Mouse (Mus musculus) hindbrain, embryonic 10.5 days (tissue): ENCODE data around the gene Bysl. TPM values are rescaled to one million over a fixed set of nuclear protein-coding genes. Genes with fewer than 3 reads are reported as not detected.

Source experiments
- DNase-seq: peaks from one replicate; pipeline ENCODE4 v3.0.0-alpha.2; 2017; ENCODE audit warnings: low spot score
- H3K27ac ChIP-seq: fragments of 300-500 bp; sonication (generic); 2 replicates; pipeline ENCODE4 v1.5.1; 2016; ENCODE audit warnings: mild to moderate bottlenecking, moderate library complexity
- H3K27me3 ChIP-seq: fragments of 300-500 bp; sonication (generic); 2 replicates; pipeline ENCODE4 v1.6.1; 2016; ENCODE audit warnings: mild to moderate bottlenecking; ENCODE audit not compliant: poor library complexity, insufficient read depth, severe bottlenecking
- H3K36me3 ChIP-seq: fragments of 300-500 bp; sonication (generic); 2 replicates; pipeline ENCODE4 v1.6.1; 2016; ENCODE audit warnings: mild to moderate bottlenecking, moderate library complexity
- H3K4me1 ChIP-seq: fragments of 300-500 bp; sonication (generic); replicated peaks from 2 replicates; pipeline ENCODE4 v1.6.1; 2016; ENCODE audit warnings: mild to moderate bottlenecking
- H3K4me3 ChIP-seq: fragments of 300-500 bp; sonication (generic); 2 replicates; pipeline ENCODE4 v1.5.1; 2016; ENCODE audit warnings: mild to moderate bottlenecking, moderate library complexity
- H3K9me3 ChIP-seq: fragments of 300-500 bp; sonication (generic); 2 replicates; pipeline ENCODE4 v1.6.1; 2016; ENCODE audit warnings: mild to moderate bottlenecking, moderate library complexity
- WGBS: fragments of 180-500 bp; shearing (Covaris S2); methylation state at CpG from one replicate; pipeline ENCODE4 v1.1.7; 2016; 5-methylcytosine and 5-hydroxymethylcytosine counted together
- polyA plus RNA-seq: library from polyadenylated mRNA; unstranded; fragments of >200 nt; fragmentation: Nextera tagmentation; extraction: Ambion mirVana; gene quantifications from 2 replicates; pipeline ENCODE4 v1.2.1, GENCODE M21; 2016

The Bysl gene
- polyA plus RNA-seq, 1 experiment from 2014 or later: 39.0 TPM

- Histone ChIP-seq H3K27ac (peak overlapping the region; percentile 90), H3K4me3 (peak overlapping the region; percentile 66), H3K9me3 (no peaks in the 10 kb centered on the region), H3K27me3 (no peaks in the 10 kb centered on the region), H3K36me3 (peaks cover 52% of the 10 kb centered on the region), H3K4me1 (peaks cover 50% of the 10 kb centered on the region)
- WGBS: 32% methylated on average over 6 of the region's 6 CpGs
- no peak for DNase-seq
Observed at GRCm38 (mm10) chr17:47596162-47596838, 15.0 kb downstream of the Bysl start.

GRCm38 (mm10) chr17:47595248-47596161 is 15.8 kb downstream of the Bysl start:
- H3K27ac ChIP-seq: peak overlapping the region; percentile 90
- peak overlapping the region; percentile 66 for H3K4me3 ChIP-seq
- no peaks in the 10 kb centered on the region for H3K9me3 ChIP-seq
- WGBS: under 1% methylated on average over 21 of the region's 21 CpGs
- no peaks in the 10 kb centered on the region for H3K27me3 ChIP-seq
- H3K36me3 ChIP-seq: peaks cover 44% of the 10 kb centered on the region
- peak; percentile 85 for DNase-seq
- H3K4me1 ChIP-seq: peaks cover 50% of the 10 kb centered on the region

GRCm38 (mm10) chr17:47594969-47595247 is 16.4 kb downstream of the Bysl start:
- Histone ChIP-seq H3K27ac (peak overlapping the region; percentile 90), H3K27me3 (no peaks in the 10 kb centered on the region), H3K4me3 (peak overlapping the region; percentile 66), H3K9me3 (no peaks in the 10 kb centered on the region), H3K36me3 (peaks cover 38% of the 10 kb centered on the region), H3K4me1 (peaks cover 50% of the 10 kb centered on the region)
- DNase-seq: no peak
- 1% methylated on average over 9 of the region's 9 CpGs for WGBS

DNA sequence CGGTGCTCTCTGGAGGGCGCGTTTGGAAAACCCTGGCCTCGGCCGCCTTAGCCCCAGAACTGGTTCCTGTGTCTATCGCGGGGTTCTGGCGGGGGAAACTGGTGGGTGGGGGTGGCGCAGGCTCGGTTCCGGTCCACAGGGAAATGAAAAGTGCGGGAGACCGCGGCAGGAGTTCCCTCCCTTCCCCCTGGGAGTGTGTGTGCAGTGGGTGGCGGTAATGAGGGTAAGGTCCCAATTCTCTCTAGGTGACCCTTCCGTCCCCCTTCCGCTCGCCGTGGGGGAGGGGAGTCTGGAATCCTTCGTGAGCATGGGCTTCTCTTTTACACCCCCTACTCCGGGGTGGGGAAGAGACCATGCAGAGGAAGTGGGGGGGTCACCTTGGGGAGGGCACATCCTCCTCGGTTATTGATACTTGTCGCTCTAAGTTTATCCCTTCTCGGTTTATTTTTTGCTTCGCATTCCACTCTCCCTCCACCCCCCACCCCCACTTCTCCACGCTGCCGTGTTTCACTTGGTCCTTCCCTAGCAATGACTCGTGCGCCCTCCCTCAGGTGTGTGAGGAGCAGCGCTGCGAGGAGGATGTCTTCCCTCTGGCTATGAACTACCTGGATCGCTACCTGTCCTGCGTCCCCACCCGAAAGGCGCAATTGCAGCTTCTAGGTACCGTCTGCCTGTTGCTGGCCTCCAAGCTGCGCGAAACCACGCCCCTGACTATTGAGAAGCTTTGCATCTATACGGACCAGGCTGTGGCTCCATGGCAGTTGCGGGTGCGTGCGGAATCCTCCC is 16.9 kb downstream of the Bysl start:
- no peaks in the 10 kb centered on the region for H3K27me3 ChIP-seq
- peak overlapping the region; percentile 66 for H3K4me3 ChIP-seq
- DNase-seq: peak; percentile 61
- H3K4me1 ChIP-seq: peaks cover 50% of the 10 kb centered on the region
- peaks cover 33% of the 10 kb centered on the region for H3K36me3 ChIP-seq
- peak overlapping the region; percentile 90 for H3K27ac ChIP-seq
- no peaks in the 10 kb centered on the region for H3K9me3 ChIP-seq
- WGBS: under 1% methylated on average over 43 of the region's 43 CpGs

DNA sequence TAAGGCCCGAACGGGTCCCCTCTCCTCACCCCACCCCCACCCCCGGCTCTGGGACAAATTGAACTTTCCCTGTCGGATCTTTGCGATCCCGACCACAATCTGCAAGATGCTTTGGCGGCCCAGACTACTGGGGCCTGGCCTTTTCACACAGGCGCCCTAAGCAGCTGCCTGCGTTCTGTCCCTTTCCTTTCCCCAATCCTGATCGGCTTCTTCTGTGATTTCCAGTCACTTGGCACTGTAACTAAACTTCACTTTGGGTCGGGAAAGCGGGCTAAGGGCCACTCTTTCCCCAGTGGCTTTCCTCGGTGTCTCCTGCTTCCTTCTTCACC is 17.5 kb downstream of the Bysl start:
- under 1% methylated on average over 13 of the region's 13 CpGs for WGBS
- Histone ChIP-seq H3K4me1 (peaks cover 50% of the 10 kb centered on the region), H3K36me3 (peaks cover 27% of the 10 kb centered on the region), H3K9me3 (no peaks in the 10 kb centered on the region), H3K27me3 (no peaks in the 10 kb centered on the region), H3K4me3 (peak overlapping the region; percentile 66), H3K27ac (peak overlapping the region; percentile 90)
- DNase-seq: no peak

DNA sequence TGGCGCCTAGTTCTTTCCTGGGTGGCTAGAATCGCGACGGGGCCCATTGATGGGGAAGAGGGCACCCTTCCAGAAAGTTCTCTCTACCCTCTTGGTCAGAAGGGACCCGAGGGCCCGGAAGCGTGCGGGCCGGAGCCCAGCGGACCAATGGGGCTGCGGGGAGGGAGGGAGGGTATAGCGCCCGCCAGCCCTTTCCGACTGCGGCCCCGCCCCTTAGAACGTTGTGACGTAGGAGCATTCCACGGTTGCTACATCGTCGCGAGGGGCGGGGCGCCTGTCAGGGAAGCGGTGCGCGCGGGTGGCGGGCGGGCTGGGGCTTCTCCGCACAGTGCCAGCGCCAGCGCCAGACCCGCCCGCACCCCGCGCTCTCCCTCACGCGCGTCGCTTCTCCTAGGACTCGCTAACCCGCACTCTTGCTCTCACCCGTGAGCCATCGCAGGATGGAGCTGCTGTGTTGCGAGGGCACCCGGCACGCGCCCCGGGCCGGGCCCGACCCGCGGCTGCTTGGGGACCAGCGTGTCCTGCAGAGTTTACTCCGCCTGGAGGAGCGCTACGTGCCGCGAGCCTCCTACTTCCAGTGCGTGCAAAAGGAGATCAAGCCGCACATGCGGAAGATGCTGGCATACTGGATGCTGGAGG is 18.0 kb downstream of the Bysl start:
- Histone ChIP-seq H3K4me1 (peaks cover 50% of the 10 kb centered on the region), H3K4me3 (peak overlapping the region; percentile 66), H3K9me3 (no peaks in the 10 kb centered on the region), H3K36me3 (peaks cover 23% of the 10 kb centered on the region), H3K27me3 (no peaks in the 10 kb centered on the region), H3K27ac (peak overlapping the region; percentile 90)
- under 1% methylated on average over 63 of the region's 63 CpGs for WGBS
- peak; percentile 93 for DNase-seq

- Histone ChIP-seq H3K27me3 (no peaks in the 10 kb centered on the region), H3K27ac (no peak overlapping the region), H3K36me3 (no peaks in the 10 kb centered on the region; the same call in 1 of the 2 replicates), H3K4me3 (no peak overlapping the region), H3K9me3 (no peaks in the 10 kb centered on the region), H3K4me1 (peaks cover 31% of the 10 kb centered on the region)
- DNase-seq: no peak
- WGBS: 92% methylated on average over 3 of the region's 3 CpGs
Observed at GRCm38 (mm10) chr17:47591073-47591472, 20.2 kb downstream of the Bysl start.

DNA sequence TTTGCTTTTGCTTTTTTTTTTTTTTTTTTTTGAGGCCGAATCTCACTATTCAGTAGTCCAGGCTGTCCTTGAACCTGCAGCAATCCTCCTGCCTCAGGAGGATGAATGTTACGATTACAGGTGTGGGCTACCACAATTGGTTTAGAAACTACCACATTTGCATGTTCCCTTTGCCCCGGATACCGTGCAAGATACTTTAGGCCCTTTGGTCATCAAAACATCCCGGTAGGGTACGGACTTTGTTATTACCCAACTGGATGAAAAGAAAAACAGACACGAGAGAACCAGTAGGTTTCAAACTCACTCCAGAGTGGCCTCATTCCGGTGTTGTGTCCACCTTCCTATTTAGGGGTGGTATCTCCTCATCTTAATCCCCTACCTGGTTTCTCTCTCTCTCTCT is 22.8 kb downstream of the Bysl start:
- DNase-seq: no peak
- 88% methylated on average over 8 of the region's 8 CpGs for WGBS
- no peak overlapping the region for H3K4me3 ChIP-seq
- H3K9me3 ChIP-seq: no peaks in the 10 kb centered on the region
- no peaks in the 10 kb centered on the region for H3K36me3 ChIP-seq
- H3K27ac ChIP-seq: no peak overlapping the region
- no peaks in the 10 kb centered on the region for H3K27me3 ChIP-seq
- H3K4me1 ChIP-seq: peaks cover 8% of the 10 kb centered on the region

DNA sequence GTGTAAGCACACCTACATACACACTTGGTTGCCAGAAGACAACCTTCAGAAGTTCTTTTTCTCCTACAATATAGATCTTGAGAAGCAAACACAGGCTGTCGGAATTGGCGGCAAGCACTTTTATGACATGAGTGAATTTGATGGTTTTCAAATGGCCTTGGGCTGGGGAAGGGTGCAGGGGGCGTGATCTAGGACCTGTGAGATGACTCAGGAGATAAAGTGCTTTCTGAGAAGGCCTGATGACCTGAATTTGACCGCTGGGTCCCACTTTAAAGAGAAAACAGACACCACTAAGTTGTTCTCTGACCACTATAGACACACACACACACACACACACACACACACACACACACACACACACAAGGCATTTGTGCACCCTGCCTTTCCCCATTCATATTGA is 30.3 kb downstream of the Bysl start:
- Histone ChIP-seq H3K36me3 (no peaks in the 10 kb centered on the region), H3K4me3 (no peak overlapping the region), H3K9me3 (no peaks in the 10 kb centered on the region), H3K27ac (no peak overlapping the region), H3K27me3 (no peaks in the 10 kb centered on the region), H3K4me1 (0 out of 2 replicates have a peak, but pooled peaks cover under 1% of the 10 kb centered on the region)
- DNase-seq: no peak
- 90% methylated on average over 4 of the region's 4 CpGs for WGBS

DNA sequence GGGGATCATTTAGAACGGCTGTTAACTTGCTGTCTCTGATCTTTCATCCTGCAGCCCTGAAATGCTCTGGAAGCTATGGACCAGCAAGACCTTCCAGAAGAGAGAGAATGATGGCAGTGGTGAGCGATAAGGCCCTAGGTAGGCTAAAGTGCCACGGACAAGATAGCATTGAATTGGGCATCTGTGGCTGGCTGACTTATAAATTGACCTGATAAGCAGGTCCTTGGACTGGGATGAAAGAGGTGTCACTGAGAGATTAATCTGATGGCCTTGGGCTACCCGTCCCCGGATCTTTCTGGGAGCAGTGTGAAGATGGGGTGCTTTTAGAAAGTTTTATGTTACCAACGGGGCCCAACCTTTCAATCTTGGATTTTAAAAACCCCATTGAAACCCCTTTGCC is 32.6 kb downstream of the Bysl start:
- WGBS: 89% methylated on average over 6 of the region's 6 CpGs
- Histone ChIP-seq H3K36me3 (no peaks in the 10 kb centered on the region), H3K4me1 (peaks cover 21% of the 10 kb centered on the region), H3K9me3 (no peaks in the 10 kb centered on the region), H3K27me3 (peaks cover 10% of the 10 kb centered on the region; the same call in 1 of the 2 replicates), H3K27ac (no peak overlapping the region), H3K4me3 (no peak overlapping the region)
- DNase-seq: no peak

DNA sequence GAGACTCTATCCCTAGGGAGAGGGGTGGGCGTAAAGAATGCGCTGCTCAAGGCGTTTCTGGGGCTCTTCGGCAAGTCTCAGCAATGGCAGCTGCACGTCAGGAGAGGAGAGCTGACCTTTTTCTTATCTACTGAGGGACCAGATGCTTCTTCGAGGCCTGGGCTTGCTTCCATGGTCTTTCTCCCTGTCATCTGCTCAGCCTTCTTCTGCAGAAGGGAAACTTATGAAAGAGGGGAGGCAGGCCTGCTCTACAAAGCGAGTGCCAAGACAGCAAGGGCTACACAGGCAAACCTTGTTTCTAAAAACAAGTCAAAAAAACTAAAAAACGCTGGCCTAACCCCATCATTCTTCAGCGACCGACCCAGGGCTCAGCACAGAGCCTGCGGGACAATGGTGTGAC is 36.5 kb downstream of the Bysl start:
- H3K4me1 ChIP-seq: peaks cover 49% of the 10 kb centered on the region
- no peak for DNase-seq
- H3K36me3 ChIP-seq: no peaks in the 10 kb centered on the region
- H3K27ac ChIP-seq: peak overlapping the region; percentile 45; the same call in 1 of the 2 replicates
- 61% methylated on average over 11 of the region's 11 CpGs for WGBS
- H3K4me3 ChIP-seq: no peak overlapping the region
- H3K9me3 ChIP-seq: no peaks in the 10 kb centered on the region
- H3K27me3 ChIP-seq: peaks cover 19% of the 10 kb centered on the region; the same call in 1 of the 2 replicates

- 0 out of 2 replicates have a peak overlapping the region, but pooled peaks have one; percentile 45 for H3K27ac ChIP-seq
- 75% methylated on average over 8 of the region's 8 CpGs for WGBS
- DNase-seq: no peak
- H3K36me3 ChIP-seq: no peaks in the 10 kb centered on the region
- H3K4me3 ChIP-seq: no peak overlapping the region
- peaks cover 57% of the 10 kb centered on the region for H3K4me1 ChIP-seq
- no peaks in the 10 kb centered on the region for H3K9me3 ChIP-seq
- peaks cover 19% of the 10 kb centered on the region; the same call in 1 of the 2 replicates for H3K27me3 ChIP-seq
Observed at GRCm38 (mm10) chr17:47574028-47574427, 37.3 kb downstream of the Bysl start.
